Mouse (Mus musculus): Measurements from ENCODE around the gene Agpat1.

GRCm38 (mm10) chr17:34562595-34562994 lies 41.5 kb upstream of the Agpat1 start:
- TF ChIP-seq CTCF (IDR thresholded peaks at IDR 0.05; ENCODE audit: low read depth) (no peak), EP300 (IDR thresholded peaks at IDR 0.05; ENCODE audit: low read depth) (no peak)
